Mouse (Mus musculus) monocyte, adult 2 months (primary cell): ENCODE data around the gene Acvrl1.

ENCODE experiments used
- DNase-seq, 2 experiments: peaks; one replicate each; pipeline ENCODE4 v3.0.0; 2022; ENCODE audit warnings: low spot score in 2 of 2, low read depth in 1 of 2

The Acvrl1 gene

DNA sequence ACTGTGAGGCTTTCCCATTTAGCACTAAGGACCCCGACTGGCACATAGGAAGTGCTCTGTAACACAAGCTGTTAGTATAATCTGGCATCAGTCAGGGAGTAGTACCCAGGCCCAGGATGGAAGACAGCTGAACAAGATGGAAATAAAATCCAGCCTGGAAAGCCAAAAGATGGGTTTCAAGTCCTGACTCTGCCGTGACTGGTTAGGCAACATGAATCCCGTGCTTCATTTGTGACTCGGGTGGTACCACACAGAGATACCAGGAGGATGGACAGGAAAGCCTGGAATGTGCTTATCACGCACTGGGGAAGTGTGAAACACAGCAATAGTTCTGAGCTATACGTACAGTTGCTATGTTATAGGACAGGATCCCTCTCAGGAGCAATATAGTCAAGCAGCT, 12.3 kb downstream of the Acvrl1 start:
- DNase-seq = no peak

GRCm38 (mm10) chr15:101141061-101141541, 12.8 kb downstream of the Acvrl1 start:
- no peak for DNase-seq

- no peak for DNase-seq
Measured at GRCm38 (mm10) chr15:101142672-101143071, 14.3 kb downstream of the Acvrl1 start.

GRCm38 (mm10) chr15:101143494-101143893, 15.2 kb downstream of the Acvrl1 start:
- no peak for DNase-seq

GRCm38 (mm10) chr15:101144176-101144575, 15.9 kb downstream of the Acvrl1 start:
- no peak for DNase-seq

DNA sequence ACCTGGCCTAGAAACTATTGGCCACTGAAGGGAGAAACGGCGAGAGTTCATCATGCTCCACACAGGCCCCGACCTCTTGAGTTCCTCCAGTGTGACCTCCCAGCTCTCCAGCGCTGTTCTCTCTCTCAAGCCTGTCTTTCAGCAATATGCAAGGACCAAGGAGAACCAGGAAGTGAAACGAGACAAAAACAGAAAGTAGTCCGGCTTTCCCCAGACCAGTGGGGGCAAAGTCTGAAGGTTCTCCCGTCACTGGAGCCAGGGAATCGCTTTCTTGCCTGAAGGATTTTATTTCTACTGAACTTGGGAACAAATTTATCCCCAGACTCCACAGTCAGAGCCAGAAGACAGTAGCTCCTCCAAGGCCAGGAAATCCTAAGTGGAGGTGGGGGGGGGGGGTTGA, 16.5 kb downstream of the Acvrl1 start:
- DNase-seq = no peak

- peak; percentile 89 to 90 for DNase-seq
Measured at GRCm38 (mm10) chr15:101145424-101146099, 17.2 kb downstream of the Acvrl1 start.

DNA sequence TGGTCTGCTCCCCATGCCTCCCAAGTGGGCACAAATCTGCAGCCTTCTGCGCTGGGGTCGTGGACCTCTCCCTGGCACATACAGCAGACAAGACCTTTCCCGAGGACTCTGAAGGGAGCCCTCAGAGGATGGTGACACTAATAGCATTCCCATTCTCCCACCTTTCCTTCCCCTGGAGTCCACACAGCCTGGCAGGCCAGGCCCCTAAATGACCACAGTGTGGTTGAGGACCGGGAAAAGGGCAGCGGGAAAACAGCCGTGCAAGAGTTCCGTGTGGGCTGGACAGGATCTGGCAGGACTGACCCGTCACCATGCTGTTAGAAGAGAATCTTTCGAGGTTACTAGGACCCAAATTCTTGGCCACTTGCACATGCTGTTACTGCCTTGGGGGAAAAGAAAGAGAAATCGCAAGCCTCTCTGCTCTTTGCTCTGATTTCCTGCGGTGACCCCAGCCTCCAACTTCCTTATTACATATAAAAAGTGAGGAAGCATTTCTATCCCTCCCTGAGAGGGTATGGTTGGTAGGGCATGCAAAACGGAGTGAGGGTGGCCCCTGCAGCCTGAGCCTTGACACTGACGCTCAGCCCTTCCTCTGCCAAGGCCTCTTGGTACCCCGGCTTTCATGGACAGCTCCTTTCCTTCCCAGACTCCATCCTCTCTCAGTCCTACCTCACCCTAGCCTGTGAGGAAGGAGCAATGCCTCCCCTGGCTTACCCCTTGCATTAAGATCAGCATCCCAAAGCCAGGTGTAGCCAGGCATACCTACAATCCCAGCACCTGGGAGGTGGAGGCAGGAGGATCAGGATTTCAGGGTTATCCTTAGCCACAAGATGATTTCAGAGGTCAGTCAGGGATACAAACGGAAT, 18.0 kb downstream of the Acvrl1 start:
- DNase-seq = no peak

DNA sequence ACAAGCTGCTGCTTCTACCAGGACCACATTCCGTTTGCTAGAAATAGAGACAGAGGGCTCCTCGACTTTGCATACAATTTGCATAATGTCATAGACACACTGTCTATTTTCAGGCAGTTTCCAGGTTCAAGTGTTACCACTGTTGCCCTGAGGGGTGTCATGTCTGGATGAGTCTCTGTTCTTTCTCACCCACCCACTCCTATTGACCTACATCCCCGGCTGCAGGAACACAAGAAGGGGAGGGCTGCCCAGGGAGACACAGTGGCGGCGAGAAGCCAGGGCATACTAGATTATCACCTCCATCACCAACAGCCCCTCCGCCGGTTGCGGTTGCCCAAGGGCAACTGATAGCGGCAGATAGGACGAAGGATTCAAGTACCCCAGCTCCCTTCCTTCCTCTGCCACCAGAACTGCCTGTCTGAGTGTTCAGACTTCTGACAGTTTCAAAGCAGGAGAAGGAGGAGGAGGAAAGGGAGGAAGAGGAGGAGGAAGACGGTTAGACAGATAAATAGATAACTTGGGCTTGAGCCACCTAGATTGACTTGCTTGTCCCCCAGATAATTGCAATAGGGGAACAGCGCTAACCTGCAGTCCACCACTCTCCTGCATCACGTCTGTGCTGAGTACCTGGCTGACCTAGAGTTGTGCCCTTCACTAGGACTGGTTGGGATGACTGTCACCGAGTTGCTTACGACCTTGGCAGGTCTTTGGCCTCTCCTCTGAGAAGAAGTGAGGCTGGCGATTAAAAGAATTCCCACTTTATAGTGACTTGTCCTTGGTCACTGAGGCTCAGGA, 19.0 kb downstream of the Acvrl1 start:
- no peak for DNase-seq

- DNase-seq = no peak
Measured at GRCm38 (mm10) chr15:101147910-101148273, 19.6 kb downstream of the Acvrl1 start.

DNA sequence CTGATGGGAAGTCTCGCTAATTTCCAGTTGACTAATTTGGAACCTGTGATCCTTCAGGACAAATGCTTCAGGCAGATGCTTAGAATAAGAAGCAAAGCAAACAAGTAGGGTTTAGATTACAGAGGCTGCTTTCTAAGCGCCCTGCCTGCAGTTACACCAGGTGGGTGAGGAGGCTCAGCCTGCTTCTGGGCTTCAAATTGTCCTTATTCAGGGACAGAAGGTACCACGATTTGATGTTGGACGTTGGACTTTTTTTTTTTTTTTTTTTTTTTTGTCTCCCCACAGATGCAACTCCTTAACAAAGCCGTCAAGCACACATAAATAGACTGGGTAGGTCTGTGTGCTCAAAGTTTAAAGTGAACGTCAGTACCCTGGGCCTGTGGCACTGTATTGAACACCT, 20.3 kb downstream of the Acvrl1 start:
- no peak for DNase-seq

DNA sequence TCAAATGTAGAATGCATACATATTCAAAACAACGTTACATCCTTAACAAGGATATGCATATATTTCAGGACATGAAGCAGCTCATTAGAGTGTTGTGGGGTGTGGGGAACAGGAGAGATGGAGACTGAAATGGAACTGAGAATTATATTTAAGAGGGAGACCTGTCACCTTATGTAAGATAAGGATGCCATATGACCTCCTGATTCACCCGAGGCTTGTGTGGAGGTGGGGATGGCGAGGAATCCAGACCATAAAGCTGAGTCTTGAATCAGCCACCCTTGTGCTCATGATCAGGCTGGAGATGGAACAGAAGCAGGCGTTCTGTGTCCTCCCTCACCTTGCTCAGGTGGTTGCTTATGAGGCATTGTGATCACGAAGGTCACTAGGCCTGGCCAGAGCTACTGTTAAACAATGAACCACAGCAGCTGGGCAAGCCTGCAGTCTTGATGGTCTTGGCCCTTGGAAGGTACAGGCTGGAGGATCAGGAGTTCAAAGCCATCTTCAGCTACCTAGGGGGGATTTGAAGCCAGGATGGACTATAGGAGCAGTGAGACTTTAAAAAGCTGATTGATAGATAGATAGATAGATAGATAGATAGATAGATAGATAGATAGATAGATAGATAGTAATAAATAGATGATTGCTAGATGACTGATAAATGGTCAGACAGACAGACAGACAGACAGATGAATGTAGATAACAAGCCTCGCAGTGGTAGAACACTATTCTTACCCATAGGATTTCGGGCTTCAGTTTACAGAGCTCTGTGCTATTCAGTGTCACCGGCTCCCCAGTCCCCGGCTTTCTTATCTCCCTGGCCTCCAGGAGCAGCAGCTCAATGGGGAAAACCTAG, 23.3 kb downstream of the Acvrl1 start:
- no peak for DNase-seq

DNA sequence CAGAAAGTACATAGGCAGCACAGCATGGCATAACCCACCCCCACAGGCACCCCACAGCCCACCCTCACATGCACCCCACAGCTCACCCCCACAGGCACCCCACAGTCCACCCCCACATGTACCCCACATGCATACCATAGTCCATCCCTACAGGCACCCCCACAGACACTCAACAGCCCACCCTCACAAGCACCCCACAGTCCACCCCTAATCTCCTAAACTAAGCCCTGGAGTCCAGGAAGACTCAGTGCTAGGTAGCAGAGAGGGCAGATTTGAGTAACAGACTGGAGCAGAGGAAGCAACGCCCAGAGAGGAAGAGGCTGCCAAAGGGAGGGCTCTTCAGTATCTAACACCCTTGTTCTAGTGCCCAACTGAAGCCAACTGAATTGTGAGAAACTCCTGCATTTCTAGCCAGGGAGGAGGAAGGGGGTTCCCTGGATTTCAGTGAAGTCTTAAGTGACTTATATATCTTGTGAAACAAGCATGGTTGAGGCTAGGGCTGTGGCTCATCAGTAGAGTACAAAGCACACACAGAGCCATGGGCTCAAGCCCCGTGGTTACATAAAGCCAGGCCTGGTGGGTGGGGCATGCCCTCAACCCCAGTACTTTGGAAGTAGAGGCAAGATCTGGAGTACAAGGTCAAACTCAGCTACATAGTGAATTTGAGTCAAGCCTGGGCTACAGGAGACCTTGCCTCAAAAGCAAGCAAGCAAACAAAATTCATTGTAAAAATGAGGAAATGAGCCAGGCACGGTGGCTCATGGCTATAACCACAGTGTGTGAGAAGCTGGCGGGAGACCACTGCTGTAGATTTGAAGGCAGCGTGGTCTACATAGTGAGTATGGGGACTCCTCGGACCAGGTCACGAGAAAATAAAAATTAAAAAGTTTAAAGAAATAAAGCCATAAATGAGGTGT, 26.6 kb downstream of the Acvrl1 start:
- no peak for DNase-seq

DNA sequence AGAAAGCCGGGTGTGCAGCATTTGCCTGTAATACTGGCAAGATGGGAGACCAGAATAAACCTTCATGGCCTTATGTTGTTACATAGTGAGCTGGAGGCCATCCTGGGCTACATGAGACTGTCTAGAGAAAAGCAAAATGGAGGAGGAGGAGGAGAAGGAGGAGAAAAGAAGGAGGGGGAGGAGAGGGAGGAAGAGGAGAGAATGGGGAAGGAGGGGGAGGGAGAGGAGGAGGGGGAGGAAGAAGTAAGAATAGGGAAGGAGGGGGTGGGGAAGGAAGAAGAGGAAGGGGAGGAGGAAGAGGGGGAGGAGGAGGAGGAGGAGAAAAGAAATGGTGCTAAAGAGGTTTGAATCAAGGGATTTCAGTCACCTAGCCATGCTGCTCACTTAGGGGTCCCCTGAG, 31.8 kb downstream of the Acvrl1 start:
- DNase-seq = no peak

DNA sequence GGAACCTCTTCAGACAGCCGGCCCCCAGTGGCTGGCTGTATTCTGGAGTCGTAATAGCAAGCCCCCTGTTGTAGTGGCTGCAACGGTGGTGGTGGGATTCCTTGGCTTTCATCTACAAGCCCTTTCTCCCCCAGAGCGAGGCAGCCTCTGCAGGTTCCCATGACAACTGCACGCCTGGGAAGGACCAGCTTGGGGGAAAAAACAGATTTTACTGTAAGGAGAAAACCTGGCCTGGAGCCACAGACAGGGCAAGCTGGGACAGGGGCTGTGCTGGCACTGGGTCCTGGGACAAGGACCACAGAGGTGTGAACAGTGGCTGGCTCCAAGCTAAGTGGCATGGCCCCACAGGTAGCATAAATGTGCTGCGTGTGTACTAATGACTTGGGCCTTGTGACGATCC, 32.3 kb downstream of the Acvrl1 start:
- DNase-seq = no peak

- DNase-seq = no peak
Measured at GRCm38 (mm10) chr15:101161534-101161933, 33.2 kb downstream of the Acvrl1 start.

- no peak for DNase-seq
Measured at GRCm38 (mm10) chr15:101163056-101163458, 34.7 kb downstream of the Acvrl1 start.

- no peak for DNase-seq
Measured at GRCm38 (mm10) chr15:101163854-101164253, 35.5 kb downstream of the Acvrl1 start.

DNA sequence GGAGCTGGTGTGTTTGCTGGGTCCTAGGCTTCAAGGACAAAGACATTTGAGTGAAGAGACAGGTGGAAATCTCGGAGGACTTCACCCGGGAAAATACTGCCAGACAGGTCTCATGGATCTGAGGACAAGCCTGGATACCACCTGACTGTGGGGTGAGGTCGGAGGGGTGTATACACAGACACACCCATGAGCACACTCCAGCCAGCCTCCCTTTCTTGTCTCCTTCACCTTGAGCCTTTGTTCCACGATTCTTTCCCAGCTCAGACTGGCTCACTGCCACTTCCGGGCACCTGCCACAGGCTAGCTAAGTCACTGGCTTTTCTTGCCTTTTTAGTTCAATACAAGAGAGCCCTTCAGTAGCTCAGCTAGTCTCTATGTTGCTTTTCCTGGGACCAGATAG, 36.0 kb downstream of the Acvrl1 start:
- DNase-seq = no peak
